Mouse (Mus musculus): ENCODE measurements around the gene Cep57l1.

The Cep57l1 gene

DNA sequence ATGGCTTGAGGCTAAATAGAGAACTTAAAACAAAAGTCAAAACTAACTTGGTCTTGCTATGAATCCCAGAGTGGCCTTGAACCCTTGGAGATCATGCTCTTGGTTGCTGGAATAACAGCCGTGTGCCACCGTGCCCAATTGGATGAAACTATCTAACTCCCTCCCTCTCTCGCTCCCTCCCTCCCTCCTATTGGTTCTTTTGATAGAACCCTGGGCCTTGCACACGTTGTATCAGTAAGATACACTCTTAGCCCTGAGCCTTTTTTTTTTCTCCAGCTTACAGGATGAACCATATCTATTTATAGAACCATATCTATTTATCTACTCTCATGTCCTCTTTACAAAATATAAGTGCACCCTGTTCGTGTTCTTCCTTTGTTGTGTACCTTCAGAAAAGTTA lies 6.8 kb upstream of the Cep57l1 start:
- DNase-seq (ENCODE audit: low spot score in 2 of 2): no peak

DNA sequence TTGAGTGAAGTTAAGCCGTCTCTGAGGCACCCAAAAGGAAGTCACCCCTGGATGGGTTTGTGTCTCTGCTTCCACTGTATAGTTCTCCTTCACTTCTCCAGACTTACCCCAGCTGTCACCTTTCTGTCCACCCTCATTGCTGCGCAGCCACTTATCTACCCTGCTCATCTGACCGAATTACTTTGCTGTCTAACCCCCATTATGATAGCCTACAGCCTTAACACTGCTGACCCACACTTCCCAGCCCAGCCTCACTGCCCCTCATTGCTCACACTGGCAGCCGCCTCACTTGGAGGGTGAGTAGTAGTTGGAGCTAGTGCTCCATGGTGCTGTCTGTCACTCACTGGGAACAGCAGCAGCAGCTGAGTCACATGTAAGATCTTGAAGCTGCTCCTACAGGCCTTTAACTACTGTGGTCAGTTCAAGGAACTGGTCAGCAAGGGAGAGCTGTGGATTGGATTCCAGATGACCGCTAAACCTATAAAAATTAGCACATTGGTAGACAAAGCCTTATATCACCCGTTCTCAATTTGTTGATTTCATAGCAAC lies 4.7 kb upstream of the Cep57l1 start:
- no peak for DNase-seq (ENCODE audit: low spot score in 2 of 2)

DNA sequence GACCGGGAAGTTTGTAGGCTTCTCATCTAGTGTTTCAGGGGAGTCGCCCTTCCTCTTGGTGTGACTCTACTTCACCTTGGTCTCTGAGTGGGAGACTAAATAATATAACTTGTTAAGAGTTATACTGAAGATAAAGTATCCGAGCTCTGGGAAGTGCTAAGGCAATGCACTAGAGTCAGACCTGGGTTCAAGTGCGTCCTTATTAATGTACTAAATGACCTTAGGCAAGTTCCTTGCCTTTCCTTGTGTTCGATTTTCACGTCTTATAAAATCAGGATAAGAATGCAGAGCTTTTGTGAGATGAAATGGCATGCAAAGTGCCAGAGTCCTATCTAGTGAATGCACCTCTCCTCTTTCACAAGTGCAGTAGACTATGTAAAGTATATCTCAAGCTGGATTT lies 2.9 kb upstream of the Cep57l1 start:
- no peak for DNase-seq (ENCODE audit: low spot score in 2 of 2)

DNA sequence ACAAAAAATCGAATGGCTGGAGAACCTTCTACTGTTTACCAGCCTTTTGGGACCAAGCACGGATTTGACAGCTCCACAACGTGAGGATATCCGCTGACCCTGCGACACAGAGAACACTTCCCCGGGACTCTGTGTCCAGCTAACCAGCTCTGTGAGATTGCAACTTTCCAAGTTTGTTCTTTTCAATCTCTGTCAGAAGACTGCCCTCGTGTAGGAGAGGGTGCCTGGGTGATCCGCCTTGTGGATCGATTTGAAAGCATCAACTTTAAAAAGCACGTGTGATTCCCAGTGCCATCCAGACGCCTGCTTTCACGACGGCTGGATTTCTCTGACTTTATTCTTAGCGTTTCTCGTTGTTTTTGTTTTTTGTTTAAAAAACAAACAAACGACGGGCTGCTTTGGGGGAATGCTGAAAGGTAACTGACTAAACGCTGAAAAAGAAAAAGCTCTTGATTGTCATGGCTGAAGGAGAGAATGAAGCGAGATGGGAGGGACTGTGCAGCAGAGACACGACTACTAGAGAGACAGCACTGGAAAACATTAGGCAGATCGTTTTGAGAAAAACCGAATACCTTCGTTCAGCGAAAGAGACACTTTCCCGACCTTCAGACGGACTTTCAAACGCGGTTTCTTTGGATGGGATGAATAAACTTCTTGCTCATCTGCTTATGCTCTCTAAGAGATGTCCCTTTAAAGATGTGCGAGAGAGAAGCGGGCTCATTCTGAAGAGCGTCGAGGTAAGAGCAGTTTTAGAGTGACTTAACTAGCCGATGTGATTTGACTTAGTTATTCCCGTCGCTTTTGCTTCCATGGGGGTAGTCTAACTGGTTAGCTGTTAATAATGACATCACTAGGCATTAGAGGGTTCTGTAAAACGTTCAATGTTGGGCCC lies 1.1 kb upstream of the Cep57l1 start:
- no peak for DNase-seq (ENCODE audit: low spot score in 2 of 2)

DNA sequence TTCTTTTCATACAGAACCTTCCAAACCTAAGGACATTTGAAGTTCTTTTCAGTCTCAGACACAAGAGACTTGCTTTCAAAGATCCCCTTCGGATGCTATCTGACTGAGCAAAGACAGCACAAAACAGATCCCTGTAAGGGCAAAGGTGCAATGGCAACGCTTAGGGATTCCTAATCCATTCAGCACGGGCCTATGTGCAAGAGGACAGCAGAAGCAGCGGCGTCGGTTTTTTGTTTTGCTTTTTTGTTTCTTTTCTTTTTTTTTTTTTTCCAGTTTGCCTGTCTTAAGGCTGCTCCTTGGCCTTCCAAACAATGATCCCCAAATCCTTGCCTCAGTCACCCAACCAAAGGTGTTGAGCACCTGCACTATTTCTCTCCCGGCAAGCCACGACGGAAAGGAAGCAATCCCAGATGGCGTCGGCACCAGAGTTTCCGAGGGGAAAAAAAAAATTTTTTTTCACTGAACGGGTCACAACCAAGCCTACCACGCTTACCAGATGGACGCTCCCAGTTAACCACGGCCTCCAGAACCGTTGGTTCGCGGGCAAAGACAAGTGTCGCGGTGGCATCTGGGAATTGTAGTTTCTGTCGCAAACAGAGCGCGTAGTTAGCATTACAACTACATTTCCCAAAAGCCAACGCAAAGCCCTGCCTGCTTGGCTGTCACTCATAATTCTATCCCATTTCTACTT lies 446 bp downstream of the Cep57l1 start:
- no peak for DNase-seq (ENCODE audit: low spot score in 2 of 2)

DNA sequence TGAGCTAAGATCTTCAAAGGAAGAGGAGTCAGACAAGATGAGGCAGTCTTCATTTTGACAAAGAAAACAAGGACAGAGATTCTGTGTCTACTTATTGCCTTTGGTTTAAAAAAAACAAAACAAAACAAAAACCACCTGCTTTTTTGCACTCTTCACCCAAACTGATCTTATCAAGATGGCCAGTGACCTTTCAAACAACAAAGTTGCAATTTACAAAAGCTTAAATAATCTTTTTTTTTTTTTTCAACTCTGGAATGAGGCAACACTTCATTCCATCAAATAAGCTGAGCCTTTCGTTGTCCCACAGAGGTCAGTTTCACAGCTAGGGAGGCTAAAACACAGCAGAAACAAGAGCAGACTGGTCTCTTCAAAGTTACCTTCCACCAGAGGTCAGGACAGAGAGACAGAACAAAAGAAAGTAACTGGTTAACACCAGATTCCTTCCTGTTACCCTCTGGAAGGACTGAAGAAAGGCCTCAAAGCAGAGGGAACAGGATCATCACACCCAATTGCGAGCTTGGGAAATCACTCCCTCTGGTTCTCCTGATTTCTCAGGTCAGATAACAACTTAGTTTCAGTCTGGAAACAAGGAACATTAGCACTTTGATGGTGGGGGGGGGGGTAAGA lies 3.8 kb downstream of the Cep57l1 start:
- no peak for DNase-seq (ENCODE audit: low spot score in 2 of 2)

DNA sequence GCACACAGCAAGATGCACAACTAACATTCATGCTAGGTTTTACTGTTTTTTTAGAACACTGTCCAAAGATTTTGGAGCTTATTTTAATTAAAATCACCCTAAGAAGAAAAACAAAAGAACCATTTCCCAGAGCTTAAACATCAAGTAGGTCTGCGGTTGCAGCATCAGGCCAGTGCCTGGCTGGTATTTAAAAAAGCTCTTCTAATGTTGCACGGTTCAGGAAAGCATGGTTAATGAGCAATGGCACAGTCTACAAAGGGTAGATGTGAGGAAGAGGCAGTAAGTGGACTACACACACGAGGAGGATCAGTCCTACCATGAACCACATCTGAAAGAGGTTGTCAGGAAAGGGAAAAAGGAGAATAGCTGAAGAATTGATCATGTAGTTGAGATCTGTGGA lies 5.0 kb downstream of the Cep57l1 start:
- no peak for DNase-seq (ENCODE audit: low spot score in 2 of 2)

DNA sequence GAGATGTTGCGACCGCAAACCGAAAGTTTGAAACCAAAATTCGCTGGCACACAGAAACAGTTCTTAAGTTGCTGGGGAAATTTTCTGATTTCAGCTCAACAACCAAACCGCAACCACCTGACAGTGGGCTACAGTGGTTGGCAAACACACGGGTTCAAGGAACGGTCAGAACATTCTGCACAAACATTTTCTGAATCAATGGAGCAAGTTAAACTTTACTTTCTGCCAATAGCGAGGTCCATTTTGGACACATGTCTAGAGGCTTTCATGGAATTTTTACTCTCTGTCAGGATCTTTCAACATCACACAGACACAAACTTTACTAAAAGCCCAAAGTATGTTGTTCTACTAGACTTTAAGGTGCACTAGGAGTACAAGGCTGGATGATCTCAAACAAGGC lies 6.2 kb downstream of the Cep57l1 start:
- DNase-seq (ENCODE audit: low spot score in 2 of 2): no peak

DNA sequence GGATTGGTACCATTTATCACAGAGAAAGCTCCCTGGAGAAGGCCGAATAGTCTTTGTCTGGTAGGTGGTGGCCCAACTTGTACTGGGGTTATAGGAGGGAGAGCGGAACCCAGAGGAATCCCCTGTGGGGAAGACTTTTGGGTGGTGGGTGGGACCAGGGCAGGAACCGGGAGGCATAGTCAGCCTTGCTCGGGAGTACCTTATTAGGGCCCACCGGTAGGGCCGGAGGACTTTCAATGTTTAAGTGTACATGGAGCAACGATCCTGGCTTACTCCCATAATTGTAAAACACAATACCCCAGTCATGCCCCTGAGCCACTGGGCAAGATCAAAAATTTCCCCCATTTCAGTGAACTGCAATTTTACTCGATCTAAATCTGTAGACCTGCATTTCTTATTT lies 12.4 kb downstream of the Cep57l1 start:
- no peak for DNase-seq (ENCODE audit: low spot score in 2 of 2)

DNA sequence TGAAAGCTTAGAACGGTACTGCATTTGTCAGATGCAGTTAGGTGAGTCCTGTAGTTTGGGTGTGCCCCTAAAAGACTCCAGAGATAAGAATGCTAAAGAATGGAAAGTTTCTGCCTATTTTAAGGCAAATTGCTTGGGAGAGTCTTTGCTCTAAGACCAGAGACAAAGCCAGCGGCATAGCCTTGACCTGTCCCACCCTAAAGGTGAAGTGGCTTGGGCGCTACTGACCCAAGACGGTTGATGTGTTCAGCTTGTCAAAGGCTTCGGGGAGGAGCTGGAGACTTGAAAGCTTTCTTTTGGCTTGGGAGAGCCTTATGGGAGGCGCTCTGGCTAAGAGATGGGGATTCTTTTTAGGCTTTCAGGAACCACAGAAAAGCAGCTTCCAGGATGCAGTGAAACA lies 17.3 kb downstream of the Cep57l1 start:
- no peak for DNase-seq (ENCODE audit: low spot score in 2 of 2)

DNA sequence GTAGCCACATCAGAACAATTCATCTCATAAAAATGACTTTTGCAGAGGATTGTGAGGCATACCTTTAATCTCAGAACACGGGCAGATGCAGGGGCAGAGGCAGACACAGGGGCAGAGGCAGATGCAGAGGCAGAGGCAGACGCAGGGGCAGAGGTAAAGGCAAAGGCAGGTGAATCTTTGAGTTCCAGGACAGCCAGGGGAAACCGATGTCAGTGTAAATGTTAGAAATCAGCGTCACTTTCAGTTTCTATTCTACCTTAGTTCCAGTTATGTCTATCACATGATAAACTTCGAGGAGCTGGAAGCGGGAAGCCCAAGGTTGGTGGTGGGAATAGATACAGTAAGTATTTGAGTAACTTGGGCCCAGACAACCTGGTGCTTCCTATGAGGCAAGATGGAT lies 42.4 kb downstream of the Cep57l1 start:
- DNase-seq (ENCODE audit: low spot score in 2 of 2): no peak

DNA sequence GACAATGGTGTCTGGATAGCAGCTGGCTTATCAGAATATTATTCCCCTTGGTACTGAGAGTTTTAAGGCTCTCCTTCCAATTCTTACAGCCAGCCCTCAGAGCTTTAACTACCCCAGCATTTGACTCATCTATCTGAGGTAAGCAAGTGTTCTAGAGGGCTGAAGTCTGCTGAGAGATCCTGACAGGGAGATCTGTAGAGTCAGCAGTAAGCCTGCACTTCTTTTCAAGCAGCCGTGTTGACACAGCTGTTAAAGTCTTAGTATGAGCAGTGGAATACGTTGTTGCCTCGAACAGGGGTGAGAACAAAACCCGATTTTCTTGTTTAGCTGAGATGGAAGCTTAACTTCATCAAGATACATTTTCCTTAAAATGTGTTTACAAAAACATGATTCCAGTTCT lies 43.4 kb downstream of the Cep57l1 start:
- no peak for DNase-seq (ENCODE audit: low spot score in 2 of 2)

DNA sequence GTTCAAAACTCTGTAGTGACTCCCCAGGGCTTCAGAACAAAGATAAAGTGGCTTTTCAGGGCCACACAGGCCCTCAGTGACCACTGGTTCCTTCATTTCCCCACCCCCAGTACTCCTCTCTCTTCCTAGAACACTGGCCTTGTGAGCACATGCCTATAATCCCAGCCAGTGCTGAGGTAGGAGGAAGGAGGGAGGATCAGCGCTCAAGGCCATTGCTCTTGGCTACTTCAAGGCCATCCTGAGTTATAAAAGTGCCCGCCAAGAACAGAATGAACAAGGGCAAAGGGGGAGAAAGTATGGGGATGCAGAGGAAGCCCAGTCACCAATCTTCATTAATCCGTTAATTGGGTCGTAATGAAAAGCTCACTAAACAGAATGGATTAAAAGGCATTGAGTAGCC lies 44.1 kb downstream of the Cep57l1 start:
- no peak for DNase-seq (ENCODE audit: low spot score in 2 of 2)

DNA sequence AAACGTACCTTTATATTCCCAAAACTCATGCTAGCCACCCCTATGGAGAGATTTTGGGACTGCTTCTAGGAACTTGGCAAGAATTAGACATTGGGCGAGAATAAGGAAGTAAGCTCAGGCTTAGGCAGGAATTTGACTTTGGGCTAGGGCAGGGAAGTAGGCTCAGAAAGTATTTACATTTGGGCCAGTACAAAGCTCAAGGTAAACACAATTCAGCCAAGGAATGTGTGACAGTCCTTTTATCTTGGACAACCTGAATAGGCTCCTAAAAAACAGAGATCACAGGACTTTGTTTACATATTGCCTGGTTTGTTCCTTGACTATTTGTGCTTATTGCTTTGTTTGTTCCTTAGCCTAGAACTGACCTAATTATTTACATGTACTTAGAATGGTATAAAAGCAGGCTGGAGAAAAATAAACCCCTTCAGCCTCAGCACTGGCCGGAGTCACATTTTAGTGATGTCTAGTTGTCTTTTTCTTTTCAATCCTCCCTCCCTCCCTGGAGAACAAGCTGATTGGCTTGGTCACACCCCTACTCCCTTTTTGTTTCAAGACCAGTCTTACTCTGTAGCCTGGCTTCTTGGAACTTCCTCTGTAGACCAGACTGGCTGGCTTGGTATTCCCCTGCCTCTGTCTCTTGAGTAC lies 45.8 kb downstream of the Cep57l1 start:
- DNase-seq (ENCODE audit: low spot score in 2 of 2): no peak

DNA sequence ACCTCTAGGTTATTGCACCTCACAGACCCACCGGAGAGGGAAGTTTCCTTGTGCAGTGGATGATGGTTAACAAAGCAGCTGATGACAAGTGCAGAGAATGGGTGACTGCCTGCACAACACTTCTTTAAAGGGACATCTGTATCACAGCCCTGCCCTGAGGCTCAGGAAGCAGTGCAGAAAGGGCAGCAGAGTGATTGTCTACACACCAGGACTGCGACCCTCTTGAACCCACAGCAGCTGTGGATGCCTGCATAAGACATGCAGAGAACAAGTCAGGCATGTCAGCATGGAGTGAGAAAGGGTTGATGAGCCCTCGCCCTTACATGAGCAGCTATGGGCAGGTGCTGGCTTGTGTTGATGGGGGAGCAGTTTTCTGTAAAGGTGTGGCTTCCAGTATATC lies 48.8 kb downstream of the Cep57l1 start:
- DNase-seq (ENCODE audit: low spot score in 2 of 2): no peak

DNA sequence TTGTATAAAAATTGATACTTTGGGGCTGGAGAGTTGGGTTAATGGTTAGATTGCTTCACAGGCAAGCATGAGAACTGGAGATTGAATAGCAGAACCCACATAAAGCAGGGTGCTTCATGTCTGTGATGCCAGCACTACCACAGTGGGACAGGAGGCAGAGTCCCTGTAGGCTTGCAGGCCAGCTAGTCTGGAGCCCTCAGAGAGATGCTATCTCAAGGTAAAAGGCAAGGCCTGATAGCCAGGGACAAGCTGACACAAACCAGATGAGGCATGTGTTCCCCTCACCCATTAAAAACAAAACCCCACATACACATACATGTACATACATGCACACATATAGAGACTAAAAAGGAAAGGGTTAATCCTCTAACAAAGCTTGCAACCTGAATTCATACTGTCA lies 51.6 kb downstream of the Cep57l1 start:
- no peak for DNase-seq (ENCODE audit: low spot score in 2 of 2)

DNA sequence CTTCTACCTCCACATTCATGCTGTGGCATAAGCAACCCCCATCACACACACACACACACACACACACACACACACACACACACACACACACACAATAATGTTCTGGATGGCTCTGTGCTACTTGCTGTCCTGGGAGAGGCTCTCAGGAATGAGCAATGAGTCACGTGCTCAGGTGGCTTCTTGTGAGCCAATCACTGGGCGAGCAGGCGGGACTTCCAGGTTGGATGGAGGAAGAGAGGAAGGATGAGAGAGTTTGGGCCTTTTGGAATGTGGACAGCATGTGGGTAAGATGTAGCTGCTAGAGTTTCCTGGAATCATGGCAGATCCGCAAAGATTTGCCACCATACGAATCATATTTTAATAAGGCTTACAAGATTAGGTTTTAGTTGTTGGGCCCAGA lies 52.4 kb downstream of the Cep57l1 start:
- DNase-seq (ENCODE audit: low spot score in 2 of 2): no peak

DNA sequence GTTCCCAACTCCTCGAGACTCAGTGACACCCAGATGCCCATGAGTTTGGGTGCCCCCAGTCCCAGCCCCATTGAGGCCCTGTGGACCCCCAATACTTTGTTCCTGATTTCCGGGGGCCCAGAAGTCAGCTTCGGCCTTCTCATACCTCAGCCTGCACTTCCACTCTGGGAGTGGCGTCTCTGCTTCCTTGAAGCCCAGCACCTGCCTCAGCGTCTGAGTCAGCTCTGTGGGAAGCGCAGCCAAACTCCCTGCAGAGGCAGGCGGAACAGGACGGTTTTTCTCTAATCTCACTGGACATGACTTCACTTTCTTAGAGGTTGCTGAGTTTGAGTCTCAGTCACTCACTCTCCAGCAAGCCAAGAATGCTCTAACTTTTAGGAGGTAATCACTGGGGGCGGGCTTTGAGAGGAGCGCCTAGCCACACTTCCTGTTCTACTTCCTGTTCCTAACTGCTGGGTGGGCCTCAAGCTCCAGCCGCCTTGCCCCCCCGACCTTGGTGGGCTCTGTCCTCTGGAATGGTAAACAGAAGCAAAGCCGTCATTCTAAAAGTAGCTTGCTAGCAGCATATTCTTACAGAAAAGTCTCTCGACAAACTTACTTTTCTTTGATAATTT lies 57.7 kb downstream of the Cep57l1 start:
- no peak for DNase-seq (ENCODE audit: low spot score in 2 of 2)

DNA sequence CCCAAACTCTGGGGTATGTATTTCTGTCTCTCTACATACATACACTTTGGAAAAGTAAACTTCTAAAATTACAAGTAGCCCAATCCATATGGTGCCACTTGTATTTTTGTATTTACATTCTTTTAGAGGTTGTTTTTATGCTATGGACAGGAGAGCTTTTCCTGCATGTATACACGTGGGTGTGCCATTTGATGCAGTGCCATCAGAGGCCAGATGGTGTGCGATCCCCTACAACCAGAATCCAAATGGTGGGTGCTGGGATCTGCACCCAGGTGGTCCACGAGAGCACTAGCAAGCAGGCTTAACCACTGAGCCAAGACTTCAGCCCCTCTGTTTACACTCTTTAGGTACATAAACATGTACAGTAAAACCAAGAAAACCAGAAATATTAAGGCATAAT lies 60.4 kb downstream of the Cep57l1 start:
- no peak for DNase-seq (ENCODE audit: low spot score in 2 of 2)

DNA sequence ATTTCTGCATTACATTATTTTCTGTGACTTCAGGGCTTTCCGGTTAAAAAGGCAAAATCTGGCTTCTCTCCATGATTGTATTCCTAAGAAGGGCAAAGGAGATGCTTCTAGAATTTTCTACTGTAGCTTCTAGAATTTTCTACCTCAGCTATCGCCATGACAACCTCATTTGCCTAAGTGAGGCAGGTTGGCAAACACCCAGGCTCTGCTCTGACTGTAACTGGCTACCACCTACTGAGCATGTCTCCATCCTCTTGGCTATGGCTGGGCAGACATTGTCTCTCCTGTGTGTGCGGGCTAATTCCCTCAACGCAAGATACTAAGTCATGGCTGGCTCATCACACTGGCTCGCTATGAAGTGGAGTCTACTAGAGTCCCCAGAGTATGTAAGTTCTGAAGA lies 63.1 kb downstream of the Cep57l1 start:
- DNase-seq (ENCODE audit: low spot score in 2 of 2): peak; percentile 18 to 66

DNA sequence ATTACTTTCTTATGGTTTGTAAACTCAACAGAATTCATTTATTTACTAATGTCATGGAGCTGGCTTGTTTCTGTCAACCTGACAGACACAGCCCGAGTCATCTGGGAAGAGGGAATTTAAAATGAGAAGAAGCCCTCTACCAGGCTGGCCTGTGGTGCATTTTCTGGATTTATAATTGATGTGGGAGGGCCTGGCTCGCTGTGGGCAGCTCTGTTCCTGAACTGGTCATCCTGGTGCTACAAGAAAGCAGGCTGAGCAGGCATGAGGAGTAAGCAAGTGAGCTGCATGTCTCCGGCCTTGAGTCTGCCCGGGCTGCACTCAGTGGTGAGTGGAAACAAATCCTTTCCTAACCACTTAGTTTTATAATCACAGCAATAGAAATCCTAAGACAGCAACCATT lies 65.7 kb downstream of the Cep57l1 start:
- no peak for DNase-seq (ENCODE audit: low spot score in 2 of 2)

DNA sequence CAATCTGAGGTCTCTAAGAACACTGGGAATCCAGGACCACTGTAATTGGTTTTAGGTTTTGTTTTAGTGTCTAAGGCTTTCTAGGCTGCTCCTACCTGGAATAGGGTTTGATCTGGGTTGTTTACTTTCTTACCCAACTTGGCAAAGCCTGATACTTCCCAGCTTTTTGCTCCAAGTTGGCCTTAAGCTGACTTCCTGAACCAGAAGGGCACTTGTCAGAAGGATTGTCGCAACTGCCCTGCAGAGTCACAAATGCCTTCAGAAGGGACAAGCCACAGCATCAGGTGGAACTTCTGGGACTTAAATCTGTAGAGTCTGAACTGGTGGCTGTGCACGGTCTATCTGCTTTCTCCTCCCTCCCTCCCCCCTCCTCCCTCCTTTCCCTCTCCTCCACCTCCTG lies 69.5 kb downstream of the Cep57l1 start:
- no peak for DNase-seq (ENCODE audit: low spot score in 2 of 2)
